Mouse (Mus musculus) T-helper 1 cell (primary cell): Measurements from ENCODE around the gene Spred3.

Experiments used
- in situ Hi-C: fragments of 300-600 bp; cut with MboI, MseI; formaldehyde crosslinking; loops from one replicate; pipeline ENCODE4 v1.15.1; 2025; ENCODE audit warnings: high pct_unique_total_duplicates

The Spred3 gene

DNA sequence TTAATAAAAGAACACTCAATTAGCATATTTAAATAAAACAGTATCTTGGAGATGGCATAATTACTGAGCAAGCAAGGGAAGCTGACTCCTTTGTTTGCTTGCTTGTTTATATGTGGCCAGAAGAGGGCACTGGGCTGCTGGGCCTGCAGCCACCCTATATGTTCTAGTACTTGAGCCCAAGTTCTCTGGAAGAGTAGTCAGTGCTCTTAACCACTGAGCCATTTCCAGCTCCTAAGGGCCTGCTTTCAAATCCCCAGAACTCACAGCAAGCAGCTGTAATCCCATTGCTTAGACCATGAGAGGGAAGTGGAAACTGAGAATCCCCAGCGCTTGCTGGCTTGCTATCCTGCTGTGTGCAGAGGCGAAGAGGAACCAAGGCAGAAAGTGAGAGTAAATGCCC, 41.5 kb downstream of the Spred3 start:
- in situ Hi-C loops = no loop called here

DNA sequence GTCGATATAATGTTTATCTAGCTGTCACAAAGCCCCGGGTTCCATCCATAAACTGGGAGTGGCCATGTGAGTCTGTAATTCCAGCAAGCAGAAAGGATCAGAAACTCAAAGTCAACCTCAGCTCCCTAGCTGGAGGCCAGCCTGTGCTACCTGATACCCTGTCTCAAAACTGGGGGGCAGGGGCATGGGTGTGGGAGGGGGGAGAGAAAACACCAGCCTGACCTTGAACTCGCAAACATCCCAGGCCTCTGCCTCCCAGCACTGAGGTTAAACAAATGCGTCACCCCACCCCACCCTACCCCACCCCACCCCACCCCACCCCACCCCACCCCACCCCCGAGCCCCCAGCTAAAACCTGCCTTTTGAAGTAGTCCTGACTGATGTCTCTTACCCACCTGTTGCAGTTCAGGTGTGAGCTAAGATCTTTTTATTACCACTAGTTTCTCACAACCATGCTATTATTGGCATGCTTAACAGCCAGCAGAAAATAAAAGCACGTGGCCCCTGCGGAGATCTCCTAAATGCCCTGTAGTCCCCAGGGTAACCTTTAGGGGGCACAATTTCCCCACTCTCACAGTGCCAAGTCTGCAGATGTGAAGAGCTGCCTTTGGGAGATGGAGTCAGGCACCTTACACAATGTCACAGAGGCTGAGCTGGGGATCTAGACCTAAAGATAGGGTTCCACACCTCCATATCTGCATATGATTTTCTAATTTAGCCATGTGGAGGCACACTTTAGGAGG, 43.9 kb downstream of the Spred3 start:
- in situ Hi-C loops = no loop called here

DNA sequence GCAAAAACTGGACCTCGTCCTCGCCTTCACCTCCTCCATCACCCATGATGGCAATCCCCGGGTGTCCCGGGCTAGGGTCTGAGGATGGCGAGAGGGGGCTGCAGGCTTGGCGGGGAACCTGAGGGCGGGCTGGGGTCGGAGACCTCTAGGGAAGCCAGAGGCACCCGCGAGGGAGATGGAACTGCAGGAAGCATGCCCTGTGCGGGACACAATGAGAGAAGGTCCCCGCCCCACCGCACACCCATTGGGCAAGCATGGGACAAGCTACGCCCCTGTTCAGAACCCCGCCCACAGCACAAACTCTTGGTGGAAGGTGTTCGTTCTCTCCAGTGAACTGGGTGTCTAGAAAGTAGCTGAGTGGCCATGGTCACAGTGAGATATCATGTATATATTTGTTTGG, 45.2 kb downstream of the Spred3 start, which contains the start of gene Ryr1:
TSS of gene Ryr1 (minus strand) at position 210 of the 400 bp plus-strand sequence.
- in situ Hi-C loops = no loop called here

DNA sequence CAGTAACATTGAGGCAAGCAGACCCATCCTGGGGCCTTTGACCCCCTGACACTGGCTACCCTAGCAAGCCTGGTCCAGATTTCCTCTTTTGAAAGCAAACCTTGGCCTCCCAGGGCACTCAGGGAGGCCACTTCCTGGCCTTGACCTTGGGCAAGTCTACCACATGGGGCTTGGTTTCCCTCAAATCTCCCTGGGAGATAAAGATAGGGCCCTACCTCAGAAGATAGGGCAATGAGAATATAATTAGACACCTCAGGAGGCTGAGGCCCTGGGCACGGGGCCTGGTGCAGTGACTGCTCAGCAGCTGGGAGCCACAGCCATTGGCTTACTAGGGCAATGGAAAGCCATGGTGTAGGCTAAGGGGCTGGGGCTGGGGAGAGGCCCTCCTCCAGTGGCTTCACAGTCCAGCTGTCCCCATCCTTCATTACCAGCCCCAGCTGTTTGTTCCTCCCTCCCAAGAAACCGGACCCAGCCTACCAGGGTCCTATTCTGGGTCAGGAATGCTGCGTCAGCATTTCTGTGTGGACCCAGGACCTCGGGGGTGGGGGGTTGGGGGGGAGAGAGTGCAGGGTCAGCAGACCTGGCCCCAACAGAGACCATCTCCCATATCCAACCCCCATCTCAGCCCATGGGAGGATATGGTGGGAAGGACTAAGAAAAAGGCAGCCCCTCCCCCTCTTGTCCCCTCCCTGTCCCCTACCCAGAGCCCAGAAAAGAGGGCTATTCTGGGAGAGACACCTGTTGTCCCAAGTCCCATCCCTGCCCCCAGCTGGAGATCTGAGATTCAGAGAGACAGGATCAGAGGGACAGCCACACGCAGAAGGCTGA, 46.5 kb downstream of the Spred3 start:
- in situ Hi-C loops = no loop called here

DNA sequence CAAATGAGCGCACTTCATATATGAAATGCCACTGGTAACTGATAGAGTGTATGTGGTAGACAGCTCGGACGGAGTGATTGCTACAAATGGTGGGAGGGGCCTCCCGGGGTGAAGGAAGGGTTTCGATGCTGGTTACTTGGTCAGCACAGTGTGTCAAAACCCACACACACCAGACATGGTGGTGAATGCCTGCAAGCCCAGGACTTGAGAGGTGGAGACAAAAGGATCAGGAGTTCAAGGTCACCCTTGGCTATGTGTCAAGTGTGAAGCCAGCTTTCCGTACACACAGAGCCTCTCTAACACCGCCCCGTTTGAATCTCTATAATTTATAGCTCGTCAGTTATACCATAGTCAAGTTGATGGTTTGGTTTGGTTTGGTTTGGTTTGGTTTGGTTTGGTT, 47.4 kb downstream of the Spred3 start:
- in situ Hi-C loops = no loop called here

DNA sequence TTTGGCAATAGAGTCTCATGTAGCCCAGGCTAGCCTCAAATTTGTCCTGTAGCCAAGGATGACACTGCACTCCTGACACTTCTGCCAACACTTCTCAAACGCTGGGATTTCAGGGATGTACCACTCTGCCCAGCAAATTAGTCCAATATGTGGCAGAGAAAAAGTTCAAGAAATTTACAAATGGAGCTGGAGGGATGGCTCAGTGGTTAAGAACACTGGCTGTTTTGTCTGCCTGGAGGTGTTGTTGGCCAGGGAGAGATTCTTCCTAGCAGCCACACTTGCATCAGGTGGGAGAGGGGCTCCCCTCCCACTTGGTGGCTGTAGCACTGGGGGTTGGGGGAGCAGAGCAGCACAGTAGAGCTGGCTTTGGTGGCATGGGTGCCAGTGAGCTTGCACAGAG, 50.7 kb downstream of the Spred3 start:
- in situ Hi-C loops = no loop called here

DNA sequence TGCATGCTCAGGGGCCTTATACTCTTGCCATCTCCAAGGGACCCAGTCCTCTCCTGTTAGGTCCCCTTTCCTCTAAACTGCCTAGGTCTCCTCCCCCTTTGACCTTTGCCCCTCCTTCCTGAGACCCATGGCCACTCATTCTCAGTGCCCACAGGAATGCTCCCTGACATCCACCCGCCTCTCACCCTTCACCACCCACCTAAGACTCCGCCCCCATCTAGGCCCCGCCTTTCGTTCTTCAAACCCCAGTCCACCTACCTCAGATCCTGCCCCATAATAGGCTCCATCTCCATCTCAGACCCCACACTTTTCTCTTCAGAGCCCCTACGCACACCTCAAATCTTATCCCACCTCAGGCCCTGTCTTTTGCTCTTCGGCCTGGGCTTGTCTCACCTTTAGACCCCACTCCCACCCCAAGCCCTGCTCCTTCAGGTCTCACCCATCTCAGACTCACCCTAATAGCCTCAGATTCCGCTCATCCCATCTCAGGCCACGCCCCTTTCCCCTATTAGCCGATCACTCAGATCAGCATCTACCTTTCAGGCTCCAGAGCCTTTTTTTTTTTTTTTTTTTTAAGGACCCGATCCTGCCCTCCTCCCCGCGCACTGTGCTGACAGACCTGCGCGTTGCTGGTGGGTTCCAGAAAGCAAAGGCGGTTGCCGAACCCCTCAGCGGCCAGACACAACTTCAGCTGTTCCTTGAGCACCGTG, 51.9 kb downstream of the Spred3 start:
- in situ Hi-C loops = no loop called here

DNA sequence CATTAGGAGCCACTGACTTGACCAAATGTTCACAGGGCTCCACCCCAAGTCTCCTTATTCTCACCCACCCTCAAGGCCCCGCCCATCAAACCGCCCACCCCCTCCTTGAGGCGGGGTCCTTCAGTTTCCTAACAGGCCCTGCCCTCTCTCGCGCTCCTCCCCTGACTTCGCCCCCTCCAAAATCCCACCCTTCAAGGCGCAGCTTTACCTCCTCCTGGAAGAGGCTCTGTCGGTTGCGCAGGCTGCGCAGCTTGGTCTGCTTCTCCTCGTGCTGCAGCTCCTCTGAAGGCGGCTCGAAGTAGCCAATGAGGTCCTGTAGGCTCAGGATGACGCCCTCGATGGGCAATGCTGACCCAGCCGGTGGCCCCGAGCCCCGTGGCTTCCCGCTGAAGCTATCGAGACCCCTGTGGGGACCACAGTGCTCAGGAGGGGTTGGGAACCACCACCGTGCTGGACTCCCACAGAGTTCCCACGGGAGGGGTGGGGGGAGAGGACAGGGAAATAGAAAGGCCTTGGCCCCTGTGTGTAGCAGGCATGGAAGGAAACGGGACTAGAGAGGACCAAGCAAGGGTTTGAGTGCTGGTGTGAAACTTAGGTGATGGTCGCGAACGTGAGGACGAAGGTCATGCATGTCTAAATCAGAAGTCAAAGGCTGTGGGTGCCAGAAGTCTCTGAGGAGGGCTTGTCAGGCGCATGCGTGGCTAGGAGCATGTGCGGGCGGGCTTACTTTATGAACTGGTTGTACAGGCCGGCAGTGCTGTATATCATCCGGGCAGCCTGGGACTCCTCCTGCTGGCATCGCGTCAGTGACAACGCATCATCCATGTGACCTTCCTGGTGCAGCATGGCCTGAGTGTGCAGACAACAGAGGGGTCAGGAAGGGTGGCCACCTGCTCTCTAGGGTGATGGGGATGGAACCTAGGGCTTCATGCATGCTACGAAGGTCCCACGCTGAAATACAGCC, 60.9 kb downstream of the Spred3 start:
- in situ Hi-C loops = no loop called here
